Mouse (Mus musculus): ENCODE results near the gene Pcsk7. TPM values are rescaled to one million over a fixed set of nuclear protein-coding genes. Genes with fewer than 3 reads are reported as not detected.
A peak's percentile ranks its signal among the peaks of the same experiment; 100 is the strongest.

The Pcsk7 gene
- polyA plus RNA-seq (2017; shearing (Covaris generic)), result 10 to 100 TPM; 18.3 to 38.1 TPM

DNA sequence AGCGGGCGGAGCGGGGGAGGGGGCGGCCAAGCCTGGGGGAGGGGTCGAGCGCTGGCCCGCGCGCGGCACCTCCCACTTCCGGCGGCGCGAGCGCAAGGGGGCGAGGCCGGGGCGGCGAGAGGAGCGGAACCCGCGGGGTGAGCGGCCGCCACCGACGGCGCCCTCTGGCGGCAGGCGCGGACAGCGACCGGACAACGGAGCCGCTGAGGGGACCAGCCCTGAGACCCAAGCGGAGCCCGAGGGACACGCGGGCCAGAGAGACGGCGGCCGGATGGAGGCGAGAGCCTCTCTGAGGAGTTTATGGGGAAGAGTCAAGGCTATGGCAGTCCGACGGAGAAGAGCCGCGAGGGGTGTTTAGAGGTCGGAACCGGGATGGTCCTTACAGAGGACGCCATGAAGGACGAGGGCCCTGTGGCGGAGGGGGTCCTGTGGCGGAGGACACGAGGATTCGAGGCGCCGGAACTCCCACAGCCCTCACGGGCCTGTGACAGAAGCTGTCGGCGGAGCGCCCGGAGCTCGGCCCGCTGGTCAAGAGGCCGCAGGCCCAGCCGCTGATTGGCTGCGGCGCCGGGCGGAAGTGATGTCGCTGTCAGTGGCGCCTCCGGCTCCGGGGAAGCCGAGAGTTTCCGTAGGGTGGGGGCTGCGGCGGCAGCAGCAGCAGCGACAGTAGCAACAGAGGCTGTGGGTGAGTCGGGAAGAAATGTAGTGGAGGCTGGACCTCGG lies at the start of gene Pcsk7, which contains the start of gene Rnf214:
Gene Pcsk7, plus strand, starts transcription at position 143 of the 723 bp plus-strand sequence.
Gene Rnf214, minus strand, starts transcription at position 557 of the 723 bp plus-strand sequence.
- peak; percentile 87 for ATAC-seq

DNA sequence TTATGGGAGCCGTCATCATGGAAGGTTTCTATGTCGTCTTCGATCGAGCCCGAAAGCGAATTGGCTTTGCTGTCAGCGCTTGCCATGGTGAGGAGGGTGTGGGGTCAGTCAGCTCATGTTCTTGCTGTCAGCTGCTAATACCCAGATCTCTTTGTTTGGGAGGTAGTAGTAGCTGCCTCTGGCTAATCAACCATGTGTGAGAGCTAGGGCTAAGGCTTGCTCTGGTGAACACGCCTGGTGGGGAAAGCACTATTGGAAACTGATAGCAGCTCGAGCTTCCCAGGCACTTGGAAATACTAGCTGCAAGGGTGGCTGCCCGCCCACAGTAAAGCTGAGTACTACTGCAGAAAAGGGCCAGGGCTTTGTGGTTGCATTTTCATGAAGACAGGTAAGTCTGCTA lies 46.9 kb upstream of the Pcsk7 start:
- ATAC-seq, result no peak

GRCm38 (mm10) chr9:45861813-45862212 lies 44.5 kb upstream of the Pcsk7 start:
- no peak for ATAC-seq

- ATAC-seq, result no peak
These were observed 37.1 kb upstream of the Pcsk7 start for GRCm38 (mm10) chr9:45869181-45869580.

GRCm38 (mm10) chr9:45870265-45870664 lies 36.0 kb upstream of the Pcsk7 start:
- no peak for ATAC-seq

- no peak for ATAC-seq
These were observed 28.4 kb upstream of the Pcsk7 start for GRCm38 (mm10) chr9:45877928-45878327.

- ATAC-seq, result no peak
These were observed 12.6 kb upstream of the Pcsk7 start for GRCm38 (mm10) chr9:45893681-45894080.

DNA sequence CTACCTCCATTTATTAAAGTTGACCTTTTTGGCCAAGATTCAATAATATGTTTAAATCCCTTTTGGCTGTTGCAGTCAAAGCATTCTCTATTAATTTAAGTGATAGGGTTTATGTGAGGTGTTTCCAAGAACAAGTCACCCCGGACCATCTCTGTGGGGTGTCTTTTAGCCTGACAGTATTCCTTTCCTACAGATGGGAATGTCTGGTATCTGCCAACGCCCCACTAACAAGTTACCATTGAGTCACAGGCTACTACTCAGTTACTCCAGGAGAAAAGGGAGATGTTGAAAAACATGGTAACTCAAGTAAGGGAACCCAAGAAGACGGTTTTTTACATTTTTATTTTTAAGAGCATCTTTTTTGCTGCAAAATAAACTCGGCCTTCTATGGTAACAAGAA lies 1.1 kb upstream of the Pcsk7 start:
- no peak for ATAC-seq

- ATAC-seq, result no peak
These were observed 473 bp upstream of the Pcsk7 start for GRCm38 (mm10) chr9:45905811-45906237.

GRCm38 (mm10) chr9:45907078-45907428 lies 756 bp downstream of the Pcsk7 start:
- ATAC-seq, result peak; percentile 29

DNA sequence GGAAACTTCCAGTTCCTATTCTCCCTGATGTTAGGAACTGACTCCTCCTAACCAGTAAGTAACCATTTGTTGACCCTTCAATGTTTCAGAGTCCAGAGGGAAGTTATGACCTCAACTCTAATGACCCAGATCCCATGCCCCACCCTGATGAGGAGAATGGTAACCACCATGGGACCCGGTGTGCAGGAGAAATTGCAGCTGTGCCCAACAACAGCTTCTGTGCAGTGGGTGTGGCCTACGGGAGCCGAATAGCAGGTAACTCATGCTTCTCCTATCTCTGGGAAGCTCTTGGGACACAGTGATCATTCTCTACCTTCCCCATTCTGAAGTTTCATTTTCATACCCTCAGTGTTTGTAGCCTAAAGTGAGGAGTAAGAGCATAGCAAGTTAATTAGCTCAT lies 4.7 kb downstream of the Pcsk7 start:
- no peak for ATAC-seq

GRCm38 (mm10) chr9:45911673-45912072 lies 5.4 kb downstream of the Pcsk7 start:
- ATAC-seq, result peak; percentile 30

DNA sequence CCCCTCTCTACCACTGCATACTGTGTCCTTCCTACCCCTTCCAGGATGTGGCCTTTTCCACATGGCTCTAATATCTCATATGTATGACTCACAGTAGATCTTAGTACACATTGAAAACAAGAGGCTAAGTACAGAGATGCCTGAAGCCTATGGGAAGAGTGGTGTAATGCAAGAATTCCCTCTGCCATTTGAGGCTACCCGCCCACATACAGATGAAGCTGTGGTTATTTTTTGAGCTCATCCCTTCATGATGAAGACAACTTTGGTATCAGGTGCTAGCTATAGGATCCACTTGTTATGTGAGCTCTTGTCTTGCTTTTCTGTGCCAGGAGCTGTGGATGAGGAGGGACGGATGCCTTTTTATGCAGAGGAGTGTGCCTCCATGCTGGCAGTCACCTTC lies 9.4 kb downstream of the Pcsk7 start:
- ATAC-seq, result no peak

- no peak for ATAC-seq
These were observed 11.0 kb downstream of the Pcsk7 start for GRCm38 (mm10) chr9:45917041-45917934.

- ATAC-seq, result no peak
These were observed 13.6 kb downstream of the Pcsk7 start for GRCm38 (mm10) chr9:45919895-45920294.

GRCm38 (mm10) chr9:45929285-45929684 lies 23.0 kb downstream of the Pcsk7 start:
- no peak for ATAC-seq

DNA sequence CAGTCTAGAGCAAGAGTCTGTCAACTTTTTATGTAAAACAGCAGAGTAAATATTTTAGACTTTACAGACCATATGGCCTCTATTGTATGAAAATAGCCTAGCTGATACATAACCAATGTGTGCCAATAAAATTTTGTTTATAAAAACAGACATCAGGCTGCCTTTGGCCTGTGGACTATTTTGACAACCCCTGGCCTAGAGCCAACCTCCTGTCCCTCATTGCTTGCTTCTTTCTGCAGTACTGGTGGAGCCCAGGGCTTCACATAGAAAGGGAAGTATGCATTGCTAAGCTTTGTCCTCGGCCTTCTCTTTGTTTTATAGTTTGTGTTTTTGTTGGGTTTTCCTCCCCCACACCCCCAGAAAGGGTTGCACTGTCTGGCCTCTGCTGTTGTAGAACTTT lies 25.7 kb downstream of the Pcsk7 start:
- no peak for ATAC-seq

GRCm38 (mm10) chr9:45932571-45933415 lies 26.5 kb downstream of the Pcsk7 start:
- ATAC-seq, result no peak

GRCm38 (mm10) chr9:45935628-45936210 lies 29.4 kb downstream of the Pcsk7 start, which contains the start of gene Tagln:
Gene Tagln, minus strand, starts transcription at chr9:45936058.
- no peak for ATAC-seq

GRCm38 (mm10) chr9:45936883-45937282 lies 30.6 kb downstream of the Pcsk7 start:
- ATAC-seq, result peak; percentile 80

- ATAC-seq, result no peak
These were observed 31.8 kb downstream of the Pcsk7 start for GRCm38 (mm10) chr9:45938088-45938487.

DNA sequence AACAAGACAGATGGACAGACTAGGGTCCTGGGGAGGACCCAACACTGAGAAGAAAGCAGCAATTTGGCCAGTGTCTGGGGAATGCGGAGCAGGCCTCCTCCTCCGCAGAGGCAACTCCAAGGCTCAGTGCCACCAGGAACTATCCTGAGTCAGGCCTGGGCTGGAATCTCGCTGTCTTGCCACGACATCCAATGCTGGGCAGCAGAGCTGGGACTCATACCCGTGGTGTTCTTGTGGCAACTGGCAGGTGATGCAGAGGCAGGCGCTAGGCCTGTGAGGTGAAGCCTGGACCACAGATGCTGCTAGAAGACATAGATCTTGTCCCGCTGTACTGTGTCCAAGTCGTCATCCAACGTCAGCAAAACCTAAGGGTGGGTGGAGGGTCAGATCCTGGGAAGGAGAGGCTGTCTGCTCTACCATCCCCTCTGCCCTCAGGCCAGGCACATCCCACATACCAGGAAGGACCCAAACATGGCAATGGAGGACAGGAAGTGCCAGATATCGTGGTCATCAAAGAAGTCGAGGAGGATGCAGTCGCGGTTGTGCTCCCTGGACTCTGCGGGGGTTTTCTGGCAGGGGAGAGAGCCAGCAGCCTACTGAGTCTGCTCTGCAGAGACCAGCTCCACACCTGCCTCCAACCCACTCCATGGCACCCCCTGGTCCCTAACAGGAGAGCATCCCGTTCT lies 32.8 kb downstream of the Pcsk7 start:
- ATAC-seq, result no peak
